Mouse (Mus musculus) neural tube, embryonic 10.5 days (tissue): ENCODE results near the gene Tnf.
A peak's percentile ranks its signal among the peaks of the same experiment; 100 is the strongest.

ENCODE experiments used
- DNase-seq: peaks from one replicate; pipeline ENCODE4 v3.0.0-alpha.2; 2017; ENCODE audit warnings: low spot score; ENCODE audit errors: extremely low spot score

The Tnf gene

GRCm38 (mm10) chr17:35174201-35174977 lies 27.4 kb downstream of the Tnf start:
- DNase-seq = no peak

GRCm38 (mm10) chr17:35173329-35173728 lies 28.5 kb downstream of the Tnf start:
- DNase-seq = no peak

DNA sequence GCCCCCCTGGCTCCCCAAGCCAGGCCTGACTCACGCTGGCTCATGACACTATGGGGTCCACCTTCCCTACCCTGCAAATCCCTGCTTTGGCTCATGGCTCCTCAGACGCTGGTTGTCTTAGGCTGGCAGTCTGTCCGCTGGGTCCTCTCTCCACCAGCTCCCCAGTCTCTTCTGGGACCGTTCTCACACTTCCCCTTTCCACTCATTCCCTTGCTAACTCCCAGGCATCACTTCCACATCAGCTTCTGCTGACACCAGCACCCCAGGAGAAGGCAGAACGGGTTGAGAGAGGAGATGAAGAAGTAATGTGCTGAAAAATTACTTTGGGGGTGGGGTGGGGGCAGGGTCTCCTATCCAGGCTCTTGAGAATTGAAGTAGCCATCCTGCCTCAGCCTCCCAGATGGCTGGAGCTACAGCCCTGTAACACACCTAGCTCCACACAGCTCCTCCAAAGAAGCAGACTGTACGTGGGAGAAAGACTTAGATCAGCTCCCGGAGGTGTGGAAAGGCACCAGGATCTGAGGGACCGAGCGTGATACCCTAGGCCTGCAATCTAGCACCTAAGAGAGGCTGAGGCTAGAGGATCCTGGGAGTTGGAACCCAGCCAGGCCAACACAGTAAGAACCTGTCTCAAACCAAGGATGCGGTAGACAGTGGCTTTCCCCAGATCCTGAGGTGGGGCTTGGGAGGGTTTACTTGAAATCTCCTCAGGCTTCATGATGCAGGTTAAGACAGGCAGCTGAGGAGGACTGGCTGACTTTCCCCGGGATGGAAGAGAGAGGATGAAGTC lies 29.2 kb downstream of the Tnf start:
- DNase-seq = no peak

DNA sequence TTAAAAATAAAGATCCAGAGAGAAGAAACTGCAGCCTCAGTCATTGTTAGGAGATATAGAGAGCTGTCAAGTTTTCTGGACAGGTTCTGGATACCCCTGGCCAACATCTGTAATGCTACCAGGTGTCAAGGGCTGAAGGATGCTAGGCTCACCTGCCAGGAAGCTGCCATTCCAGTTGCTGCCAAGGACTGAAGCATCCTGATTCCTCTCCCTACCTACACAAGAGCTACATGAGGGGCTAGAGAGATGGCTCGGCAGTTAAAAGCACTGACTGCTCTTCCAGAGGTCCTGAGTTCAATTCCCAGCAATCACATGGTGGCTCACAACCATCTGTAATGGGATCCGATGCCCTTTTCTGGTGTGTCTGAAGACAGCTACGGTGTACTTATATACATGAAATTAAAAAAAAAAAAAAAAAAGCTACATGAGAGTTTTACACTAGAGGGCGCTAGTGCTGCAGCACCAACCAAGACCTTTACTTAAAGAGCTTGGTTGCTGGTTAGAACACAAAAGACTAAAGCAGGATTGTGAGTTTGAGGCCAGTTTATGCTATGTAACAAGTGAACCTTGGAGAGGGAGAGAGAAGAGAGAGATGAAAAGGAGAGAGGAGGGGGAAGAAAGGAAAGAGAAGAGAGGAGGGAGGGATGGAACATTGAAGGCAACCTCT lies 33.1 kb downstream of the Tnf start:
- no peak for DNase-seq

DNA sequence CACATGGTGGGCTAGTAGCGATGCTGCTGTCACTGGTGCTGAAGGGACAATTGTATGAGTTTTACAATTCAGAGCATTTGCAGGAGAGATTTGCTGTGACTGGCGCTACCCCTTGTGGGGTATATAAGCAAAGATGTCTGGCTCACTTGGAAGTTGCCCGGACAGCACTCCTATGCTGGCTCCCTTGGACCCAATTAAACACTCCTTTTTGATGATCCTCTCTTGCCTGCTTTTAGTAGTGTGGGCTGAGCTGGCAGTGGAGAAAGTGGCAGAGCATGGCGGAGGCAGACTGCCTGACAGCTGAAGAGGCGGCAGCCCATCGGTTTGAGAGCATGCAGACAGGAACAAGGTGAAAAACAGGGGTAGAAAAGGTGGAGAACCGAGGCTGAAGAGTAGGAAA lies 34.0 kb downstream of the Tnf start:
- DNase-seq = no peak

DNA sequence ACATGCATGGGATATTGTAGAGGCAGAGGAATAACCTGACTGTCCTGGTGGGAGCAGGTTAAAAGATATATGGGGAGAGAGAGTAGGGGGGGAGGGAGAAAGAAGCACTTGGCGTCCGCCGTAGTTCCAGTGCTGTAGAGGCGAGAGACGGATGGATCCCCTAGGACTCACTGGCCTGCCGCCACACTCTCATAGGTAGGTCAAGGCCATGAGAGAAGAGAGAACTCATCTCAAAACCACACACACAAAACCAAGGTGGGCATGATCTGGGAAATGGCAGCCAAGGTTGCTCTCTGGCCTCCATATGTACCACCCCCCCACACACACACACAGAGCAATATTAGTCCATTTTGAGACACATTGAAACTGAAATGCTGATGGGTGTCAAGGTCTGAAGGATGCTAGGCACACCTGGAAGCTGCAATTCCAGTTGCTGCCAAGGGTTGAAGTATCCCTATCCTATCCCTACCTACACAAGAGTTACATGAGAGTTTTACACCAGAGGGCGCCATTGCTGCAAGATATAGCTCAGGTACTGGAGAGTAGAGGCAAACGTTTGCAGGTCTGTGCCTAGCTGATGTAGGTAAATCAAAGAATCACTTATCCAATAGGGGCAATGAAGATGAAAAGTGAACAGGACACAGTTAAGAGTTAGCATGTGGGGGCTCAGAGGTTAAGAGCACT lies 35.3 kb downstream of the Tnf start:
- DNase-seq = no peak

- DNase-seq = no peak
Measured at GRCm38 (mm10) chr17:35165451-35166155, 36.2 kb downstream of the Tnf start.

GRCm38 (mm10) chr17:35164568-35165450 lies 37.0 kb downstream of the Tnf start, which contains the start of gene Prrc2a:
TSS of gene Prrc2a (minus strand) at chr17:35164897.
- DNase-seq = peak; percentile 97

- DNase-seq = no peak
Measured at GRCm38 (mm10) chr17:35164218-35164567, 37.6 kb downstream of the Tnf start.

- no peak for DNase-seq
Measured at GRCm38 (mm10) chr17:35163326-35164081, 38.3 kb downstream of the Tnf start.

DNA sequence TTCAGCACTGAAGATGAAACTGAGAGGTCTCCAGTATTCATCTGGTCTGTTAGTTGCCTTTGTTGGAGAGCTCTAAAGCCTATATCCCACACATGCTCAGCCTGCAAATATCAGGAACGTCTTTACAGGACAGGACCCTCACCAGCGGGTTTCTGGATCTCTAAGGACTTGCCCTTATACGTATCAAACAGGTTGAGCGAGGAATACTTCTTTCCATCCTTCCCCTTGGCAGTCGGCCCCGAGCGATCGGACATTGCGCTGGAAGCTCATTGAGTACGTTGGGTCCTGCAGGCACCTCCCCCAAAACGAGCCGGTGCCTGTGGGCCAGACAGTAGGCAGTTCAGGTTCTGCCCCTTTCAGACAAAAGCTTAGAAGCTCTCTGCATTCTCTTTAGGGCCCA lies 39.1 kb downstream of the Tnf start:
- no peak for DNase-seq

GRCm38 (mm10) chr17:35162121-35162520 lies 39.7 kb downstream of the Tnf start:
- DNase-seq = no peak

DNA sequence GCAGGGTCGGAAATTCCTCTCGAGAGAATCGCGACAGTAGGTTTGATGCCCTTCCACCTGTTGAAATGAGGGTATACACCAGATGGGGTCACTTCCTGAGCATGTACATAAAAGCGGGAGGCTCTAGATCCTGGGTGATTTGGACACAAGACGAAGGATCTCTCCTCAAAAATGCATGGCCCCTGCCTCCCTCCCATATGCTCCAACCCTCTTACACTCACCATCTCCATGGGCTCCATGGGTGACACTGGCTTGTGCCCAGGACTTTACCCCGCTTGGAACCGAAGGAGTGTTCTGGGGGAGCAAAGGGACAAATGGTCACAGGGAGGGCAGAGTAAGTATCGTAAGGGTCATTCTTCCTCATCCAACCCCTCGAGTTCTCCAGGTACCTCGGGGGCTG lies 40.4 kb downstream of the Tnf start:
- no peak for DNase-seq

- no peak for DNase-seq
Measured at GRCm38 (mm10) chr17:35159638-35160037, 42.2 kb downstream of the Tnf start.

DNA sequence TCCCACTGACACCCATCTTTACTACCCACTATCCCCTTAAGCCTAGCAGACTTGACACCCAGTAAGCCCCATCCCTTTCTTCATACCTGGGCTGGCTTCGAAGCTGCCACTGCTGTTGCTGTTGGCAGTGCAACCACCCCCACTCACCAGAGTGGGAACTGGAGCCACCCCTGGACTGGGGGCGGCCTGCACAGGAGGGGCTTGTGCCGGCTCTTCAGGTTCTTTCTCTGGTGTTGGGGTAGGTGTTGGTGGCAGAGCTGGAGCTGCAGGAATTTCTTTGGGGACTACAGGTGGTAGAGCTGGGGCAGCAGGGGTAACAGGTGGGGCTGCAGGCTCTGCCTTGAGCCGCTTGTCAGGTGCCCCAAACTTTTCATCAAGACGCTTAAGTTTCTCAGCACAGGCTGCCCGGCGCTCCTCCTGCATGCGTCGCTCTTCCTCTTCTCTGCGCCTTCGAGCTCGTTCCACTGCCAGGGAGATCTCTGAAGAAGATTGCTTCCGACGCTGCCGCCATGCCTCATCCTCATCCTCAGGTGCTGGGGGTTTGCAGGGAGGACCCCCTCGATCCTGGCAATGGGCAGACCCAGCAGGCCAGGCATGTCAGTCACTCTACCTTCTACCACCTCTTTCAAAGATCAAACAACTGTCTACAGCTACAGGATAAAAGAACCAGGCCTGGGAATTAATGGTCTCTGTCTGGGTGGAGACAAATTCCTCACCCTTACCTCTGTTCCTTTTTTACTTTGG lies 42.8 kb downstream of the Tnf start:
- DNase-seq = no peak

GRCm38 (mm10) chr17:35157661-35158175 lies 44.1 kb downstream of the Tnf start:
- DNase-seq = no peak

DNA sequence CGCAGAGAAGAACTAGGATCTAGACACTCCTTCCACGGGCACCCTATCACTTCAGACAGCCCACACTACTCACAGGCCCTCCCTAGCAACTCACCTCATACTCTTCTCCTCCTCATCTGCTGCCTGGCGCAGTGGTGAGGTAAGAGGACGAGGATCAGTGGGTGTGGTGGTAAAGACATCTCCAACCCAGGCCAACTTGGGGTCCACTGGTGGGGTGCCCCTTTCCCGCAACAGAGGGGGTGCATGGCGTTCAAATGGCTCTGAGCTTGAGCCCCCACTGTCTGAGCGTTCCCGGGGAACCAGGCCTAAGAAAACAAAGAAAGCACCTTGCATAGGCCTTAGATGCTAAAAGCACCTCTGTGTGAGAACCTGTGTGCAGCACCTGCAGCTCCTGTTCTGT lies 44.6 kb downstream of the Tnf start:
- DNase-seq = no peak

GRCm38 (mm10) chr17:35156461-35157200 lies 45.2 kb downstream of the Tnf start:
- no peak for DNase-seq
